Mouse (Mus musculus) hindbrain, embryonic 16.5 days (tissue): ENCODE measurements at regions not wholly inside any gene's neighbourhood (a gene's known extent, or its start where the extent isn't known, plus 50 kb on each side); places are given as distances from the start of the nearest gene placed in this dataset.

Experiments
- ATAC-seq: fragments of 200-750 bp; cut with Nextera tagmentation; 2 replicates; pipeline ENCODE4 v1.8.0; 2017; ENCODE audit warnings: moderate TSS enrichment, moderate library complexity
- H3K27ac ChIP-seq: fragments of 300-500 bp; sonication (generic); 2 replicates; pipeline ENCODE4 v1.5.1; 2014; ENCODE audit warnings: low read depth, mild to moderate bottlenecking, control low read depth, low read length, moderate library complexity
- H3K27me3 ChIP-seq: fragments of 300-500 bp; sonication (generic); replicated peaks from 2 replicates; pipeline ENCODE4 v1.6.1; 2014; ENCODE audit warnings: low read length; ENCODE audit not compliant: control insufficient read depth, insufficient read depth
- H3K36me3 ChIP-seq: fragments of 300-500 bp; sonication (generic); 2 replicates; pipeline ENCODE4 v1.6.1; 2014; ENCODE audit warnings: mild to moderate bottlenecking, low read length, moderate library complexity, mixed read lengths; ENCODE audit not compliant: control insufficient read depth, insufficient read depth
- H3K4me1 ChIP-seq: fragments of 300-500 bp; sonication (generic); 2 replicates; pipeline ENCODE4 v1.6.1; 2014; ENCODE audit warnings: low read depth, low read length; ENCODE audit not compliant: control insufficient read depth, insufficient read depth
- H3K4me2 ChIP-seq: fragments of 300-500 bp; sonication (generic); 2 replicates; pipeline ENCODE4 v1.6.1; 2014; ENCODE audit warnings: mild to moderate bottlenecking, low read length, control low read depth, moderate library complexity
- H3K4me3 ChIP-seq: fragments of 300-500 bp; sonication (generic); 2 replicates; pipeline ENCODE4 v1.5.1; 2014; ENCODE audit warnings: mild to moderate bottlenecking, low read length, control low read depth, moderate library complexity
- H3K9ac ChIP-seq: fragments of 300-500 bp; sonication (generic); 2 replicates; pipeline ENCODE4 v1.6.1; 2014; ENCODE audit warnings: low read depth, mild to moderate bottlenecking, control low read depth, low read length, moderate library complexity
- H3K9me3 ChIP-seq: fragments of 300-500 bp; sonication (generic); 2 replicates; pipeline ENCODE4 v1.6.1; 2014; ENCODE audit warnings: mild to moderate bottlenecking, low read length, moderate library complexity; ENCODE audit not compliant: control insufficient read depth
- WGBS: fragments of 180-500 bp; shearing (Covaris S2); extraction: QIAGEN DNeasy Blood & Tissue Kit; methylation state at CpG from one replicate; pipeline ENCODE4 v1.1.7; 2014; 5-methylcytosine and 5-hydroxymethylcytosine counted together

DNA sequence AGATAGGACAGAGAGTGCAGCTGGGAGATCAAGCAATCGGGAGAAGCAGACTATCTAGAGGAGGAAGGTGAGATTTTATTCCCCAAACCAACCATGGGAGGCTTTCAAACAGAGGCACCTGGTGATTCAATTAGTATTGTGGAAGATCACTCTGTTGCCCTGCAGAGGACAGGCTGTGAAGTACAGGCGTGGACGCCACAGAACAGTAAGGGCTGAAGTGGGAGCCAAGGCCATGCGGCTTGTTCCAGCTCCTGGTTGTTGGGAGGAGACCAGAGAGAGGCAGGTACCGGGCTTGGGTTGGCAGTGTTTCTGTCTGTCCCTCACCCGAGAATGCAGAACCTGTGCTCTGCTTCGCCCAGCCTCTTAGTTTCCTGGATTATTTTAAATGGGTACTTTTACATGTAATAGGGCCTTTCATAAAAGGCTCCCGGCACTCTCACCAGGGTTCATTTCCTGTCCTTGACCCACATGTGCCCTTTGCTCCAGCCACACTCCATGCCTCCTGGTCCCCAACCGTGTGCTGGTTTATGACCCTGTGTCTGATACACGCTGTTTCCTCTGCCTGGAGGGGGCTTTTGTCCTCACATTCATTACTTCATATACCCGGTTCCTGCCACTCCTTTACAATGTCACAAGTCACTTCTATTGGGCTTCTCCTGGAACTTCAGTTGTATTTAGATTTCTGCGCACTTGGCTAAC is 58.3 kb downstream of the Vcpkmt start:
- Histone ChIP-seq H3K9me3 (no peaks in the 10 kb centered on the region), H3K4me3 (no peak overlapping the region), H3K27ac (no peak overlapping the region), H3K4me2 (no peak overlapping the region), H3K4me1 (no peaks in the 10 kb centered on the region), H3K9ac (no peak overlapping the region), H3K36me3 (no peaks in the 10 kb centered on the region), H3K27me3 (no peaks in the 10 kb centered on the region)
- no peak for ATAC-seq
- WGBS, result 67% methylated on average over 12 of the region's 12 CpGs

DNA sequence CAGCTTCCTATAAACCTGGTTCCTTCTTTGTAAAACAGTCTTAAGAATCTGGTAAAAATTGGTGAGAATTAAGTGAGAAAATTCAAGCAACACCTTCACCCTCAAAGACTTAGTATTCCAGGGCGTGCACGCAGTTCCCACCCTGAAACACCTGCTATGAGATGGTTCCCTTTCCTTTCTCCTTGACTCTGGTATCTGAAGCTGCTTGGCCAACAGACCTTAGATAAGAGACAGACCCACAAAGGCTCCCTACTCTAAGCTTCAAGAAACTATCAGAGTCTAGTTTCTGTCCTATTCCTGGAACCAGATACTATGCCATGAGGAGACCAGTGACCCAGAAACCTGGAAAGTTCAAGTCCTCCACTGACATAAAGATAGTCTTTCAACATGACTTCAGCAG is 63.0 kb downstream of the Vcpkmt start:
- Histone ChIP-seq H3K36me3 (no peaks in the 10 kb centered on the region), H3K9ac (no peak overlapping the region), H3K4me2 (no peak overlapping the region), H3K9me3 (no peaks in the 10 kb centered on the region), H3K4me1 (no peaks in the 10 kb centered on the region), H3K27me3 (no peaks in the 10 kb centered on the region), H3K4me3 (no peak overlapping the region), H3K27ac (no peak overlapping the region)
- WGBS, result 97% methylated on average over 2 of the region's 2 CpGs
- no peak for ATAC-seq

DNA sequence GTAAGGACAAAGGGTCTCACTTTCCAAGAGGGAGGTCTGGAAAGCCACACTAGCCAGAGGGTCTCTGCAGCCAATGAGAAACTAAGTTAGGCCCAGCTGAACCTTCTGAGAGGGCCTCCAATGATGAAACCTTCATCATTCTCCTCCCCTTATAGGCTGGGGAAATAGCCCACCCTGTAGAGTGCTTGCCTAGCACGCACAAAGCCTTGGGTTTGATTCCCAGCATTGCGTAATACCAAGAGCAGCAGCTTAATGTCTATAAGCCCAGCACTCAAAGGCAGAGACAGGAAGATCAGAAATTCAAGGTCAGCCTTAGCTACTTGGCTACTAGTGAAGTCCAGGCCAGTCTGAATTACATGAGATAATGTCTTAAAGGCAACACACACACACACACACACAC is 63.8 kb downstream of the Vcpkmt start:
- Histone ChIP-seq H3K4me3 (no peak overlapping the region), H3K27me3 (no peaks in the 10 kb centered on the region), H3K9me3 (no peaks in the 10 kb centered on the region), H3K36me3 (no peaks in the 10 kb centered on the region), H3K4me2 (no peak overlapping the region), H3K9ac (no peak overlapping the region), H3K4me1 (no peaks in the 10 kb centered on the region), H3K27ac (no peak overlapping the region)
- WGBS, result 100% methylated on average over 2 of the region's 2 CpGs
- ATAC-seq, result no peak

DNA sequence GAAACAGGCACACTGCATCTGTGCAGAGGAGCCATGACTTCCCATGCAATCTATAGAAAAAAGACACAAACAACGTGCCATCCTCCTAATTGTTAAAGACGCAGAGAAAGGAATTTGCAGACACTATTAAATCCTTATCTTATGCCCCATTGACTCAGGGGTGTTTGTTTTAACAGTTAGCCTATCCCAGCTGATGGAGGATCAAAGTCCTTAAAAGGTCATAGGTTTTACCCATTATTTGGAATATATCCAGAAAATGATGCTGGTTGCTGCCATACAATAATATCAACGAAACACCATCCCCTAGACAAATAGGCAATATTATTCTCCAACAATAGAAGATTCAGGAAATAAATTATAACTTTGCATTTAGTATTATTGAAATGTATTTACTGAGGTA is 65.2 kb downstream of the Vcpkmt start:
- 74% methylated on average over 3 of the region's 3 CpGs for WGBS
- no peaks in the 10 kb centered on the region for H3K36me3 ChIP-seq
- ATAC-seq, result no peak

DNA sequence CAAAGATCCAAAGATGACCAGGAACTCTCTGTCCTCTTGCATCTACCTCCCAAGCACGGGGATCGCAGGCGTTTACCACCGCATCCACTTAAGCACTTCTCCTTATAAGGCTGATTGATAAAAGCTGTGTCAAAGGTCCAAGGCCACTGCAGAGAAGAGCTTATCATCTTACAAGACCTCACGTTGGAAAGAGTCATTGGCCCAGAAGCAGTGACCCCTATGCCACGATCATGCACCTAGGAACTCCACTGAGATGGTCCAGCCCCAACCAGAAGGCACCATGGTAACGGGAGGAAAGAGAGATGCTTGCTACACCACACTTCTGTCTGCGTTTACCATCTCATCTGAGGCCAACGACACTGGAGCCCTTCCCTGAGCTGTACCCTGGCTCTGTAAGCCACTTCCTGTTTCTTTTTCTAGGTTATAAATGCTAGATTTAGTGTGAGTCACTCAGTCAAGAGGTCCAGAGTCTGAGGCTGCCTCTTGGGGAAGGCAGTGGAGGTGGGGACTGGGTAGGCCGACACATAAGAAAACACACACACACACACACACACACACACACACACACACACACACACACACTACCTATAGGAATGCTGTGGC is 66.4 kb downstream of the Vcpkmt start:
- no peak overlapping the region for H3K4me3 ChIP-seq
- no peaks in the 10 kb centered on the region for H3K36me3 ChIP-seq
- H3K9me3 ChIP-seq, result no peaks in the 10 kb centered on the region
- 90% methylated on average over 10 of the region's 10 CpGs for WGBS
- no peak overlapping the region for H3K4me2 ChIP-seq
- no peak overlapping the region for H3K27ac ChIP-seq
- no peaks in the 10 kb centered on the region for H3K4me1 ChIP-seq
- no peak overlapping the region for H3K9ac ChIP-seq
- no peaks in the 10 kb centered on the region for H3K27me3 ChIP-seq
- ATAC-seq, result no peak

More for the DNA sequence above, 65.2 kb downstream of the Vcpkmt start:
- no peak overlapping the region for H3K9ac ChIP-seq
- H3K4me2 ChIP-seq, result no peak overlapping the region
- H3K27me3 ChIP-seq, result no peaks in the 10 kb centered on the region
- H3K9me3 ChIP-seq, result no peaks in the 10 kb centered on the region
- H3K4me1 ChIP-seq, result no peaks in the 10 kb centered on the region
- H3K27ac ChIP-seq, result no peak overlapping the region
- H3K4me3 ChIP-seq, result no peak overlapping the region

DNA sequence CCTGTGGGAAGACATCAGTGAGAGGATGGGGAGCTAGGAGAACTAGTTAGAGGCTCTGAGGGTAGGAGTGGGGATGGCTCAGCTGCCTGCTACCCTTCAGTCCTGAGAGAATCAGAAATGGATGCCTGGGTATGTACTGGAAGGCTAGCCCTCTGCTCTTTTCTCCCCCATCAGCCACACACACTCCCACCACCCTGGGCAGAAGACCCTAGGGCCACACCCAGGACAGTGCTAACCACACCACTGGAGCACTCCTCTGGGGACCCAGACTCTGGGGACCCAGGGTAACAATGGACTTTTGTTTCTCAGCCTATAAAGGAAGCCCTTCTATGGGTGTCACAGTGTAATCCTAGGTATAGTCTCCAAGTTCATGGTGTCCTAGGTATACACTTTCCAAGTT is 67.0 kb downstream of the Vcpkmt start:
- Histone ChIP-seq H3K36me3 (no peaks in the 10 kb centered on the region), H3K9ac (no peak overlapping the region), H3K4me3 (no peak overlapping the region), H3K27me3 (no peaks in the 10 kb centered on the region), H3K27ac (no peak overlapping the region), H3K4me1 (no peaks in the 10 kb centered on the region), H3K9me3 (no peaks in the 10 kb centered on the region), H3K4me2 (no peak overlapping the region)
- ATAC-seq, result no peak

DNA sequence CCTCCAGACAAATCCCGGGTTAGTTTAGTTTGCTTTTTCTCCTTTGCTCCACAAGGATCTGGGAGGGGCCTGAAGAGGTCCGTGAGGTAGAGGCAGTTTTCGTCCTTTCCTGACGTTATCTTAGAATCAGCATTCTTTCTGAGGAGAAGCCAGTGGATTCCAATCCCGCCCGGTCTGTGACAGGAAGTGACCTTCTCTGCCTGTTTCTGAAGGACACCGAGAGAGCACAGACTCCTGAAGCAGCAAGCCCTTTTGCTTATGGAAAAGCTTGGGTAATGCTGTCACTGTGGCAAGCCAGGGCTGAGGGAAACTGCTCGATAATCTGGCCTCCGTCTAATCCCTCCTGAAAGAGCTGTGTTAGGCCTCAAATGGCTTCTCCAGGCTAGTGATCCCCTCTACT is 67.7 kb downstream of the Vcpkmt start:
- H3K27ac ChIP-seq, result no peak overlapping the region
- H3K4me1 ChIP-seq, result no peaks in the 10 kb centered on the region
- H3K36me3 ChIP-seq, result no peaks in the 10 kb centered on the region
- H3K4me2 ChIP-seq, result no peak overlapping the region
- H3K27me3 ChIP-seq, result no peaks in the 10 kb centered on the region
- no peak for ATAC-seq
- H3K9ac ChIP-seq, result no peak overlapping the region
- no peaks in the 10 kb centered on the region for H3K9me3 ChIP-seq
- no peak overlapping the region for H3K4me3 ChIP-seq
- WGBS, result 78% methylated on average over 9 of the region's 9 CpGs

DNA sequence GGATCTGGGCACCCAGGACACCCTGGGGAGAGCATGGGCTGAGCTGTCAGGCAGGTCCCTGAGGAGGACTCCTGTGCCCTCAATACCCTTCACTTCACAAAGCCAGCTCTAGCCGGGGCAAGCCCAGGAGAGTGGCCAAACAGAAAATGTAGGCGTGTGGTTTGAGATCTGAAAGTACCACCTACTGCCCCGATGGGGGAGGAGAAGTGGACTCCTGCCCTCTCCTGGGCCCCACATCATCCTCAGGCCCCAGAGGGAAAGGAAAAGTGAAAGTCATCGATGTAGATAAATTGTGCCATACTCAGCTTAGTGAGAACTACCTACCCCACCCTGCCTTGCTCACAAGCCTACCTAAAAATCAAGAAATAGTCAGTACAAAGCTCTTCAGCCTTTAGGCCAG is 69.7 kb downstream of the Vcpkmt start:
- no peaks in the 10 kb centered on the region for H3K4me1 ChIP-seq
- H3K9me3 ChIP-seq, result no peaks in the 10 kb centered on the region
- no peak overlapping the region for H3K9ac ChIP-seq
- WGBS, result 66% methylated on average over 4 of the region's 4 CpGs
- no peak for ATAC-seq
- H3K36me3 ChIP-seq, result no peaks in the 10 kb centered on the region
- no peaks in the 10 kb centered on the region for H3K27me3 ChIP-seq
- H3K4me3 ChIP-seq, result no peak overlapping the region
- H3K4me2 ChIP-seq, result no peak overlapping the region
- H3K27ac ChIP-seq, result no peak overlapping the region

DNA sequence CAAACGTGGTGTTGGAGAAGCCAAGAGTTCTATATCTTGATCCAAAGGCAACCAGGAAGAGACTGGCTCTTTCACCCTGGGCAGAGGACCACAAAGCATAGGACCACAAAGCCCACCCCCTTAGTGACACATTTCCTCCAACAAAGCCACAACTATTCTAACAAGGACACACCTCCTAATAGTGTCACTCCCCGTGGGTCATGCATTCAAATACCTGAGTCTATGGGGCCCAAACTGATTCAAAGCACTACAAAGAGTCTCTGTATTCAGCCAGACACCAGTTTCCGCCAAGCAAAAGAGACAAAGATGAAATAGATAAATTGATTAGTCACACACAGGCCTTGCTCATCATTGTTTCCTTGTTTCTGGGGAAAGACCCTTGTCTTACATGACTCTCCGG is 72.1 kb downstream of the Vcpkmt start:
- Histone ChIP-seq H3K27ac (no peak overlapping the region), H3K4me1 (no peaks in the 10 kb centered on the region), H3K9ac (no peak overlapping the region), H3K4me3 (no peak overlapping the region), H3K36me3 (no peaks in the 10 kb centered on the region), H3K4me2 (no peak overlapping the region), H3K9me3 (no peaks in the 10 kb centered on the region), H3K27me3 (no peaks in the 10 kb centered on the region)
- no peak; the same call in 1 of the 2 replicates for ATAC-seq
- WGBS, result 17% methylated on average over 4 of the region's 4 CpGs
